ENCODE assay signal across 10 mouse cellular contexts in genomic region chr4:148941321-148941720, GRCm38 (mm10).
DNase-seq lines count a peak whose midpoint lies in the region; ATAC-seq and TF ChIP-seq lines count a peak whose summit lies in the region.
"Had no signal": no experiment of that assay in that cellular context is flagged by ENCODE, and none has a peak within 500 bp of the region (broad histone marks: within the 10 kb centered on the region; RNA-seq: fewer than 3 reads in every experiment).

No protein-coding gene starts in this region.

- TF ChIP-seq CTCF in heart, postnatal 0 days (IDR thresholded peaks at IDR 0.05; ENCODE audit: low read depth): no peak

- WGBS in heart, postnatal 0 days: 67% methylated on average over 11 of the region's 11 CpGs
- WGBS in embryonic facial prominence, embryonic 12.5 days: 54% methylated on average over 11 of the region's 11 CpGs
- WGBS in intestine, embryonic 16.5 days: 44% methylated on average over 11 of the region's 11 CpGs
- WGBS in midbrain, embryonic 16.5 days: 37% methylated on average over 11 of the region's 11 CpGs

- 0 out of 2 replicates have a peak, but pooled peaks cover 17% of the 10 kb centered on the region for H3K4me1 ChIP-seq in heart, postnatal 0 days (ENCODE audit: control insufficient read depth, insufficient read depth)
- peaks cover 20% of the 10 kb centered on the region for H3K4me1 ChIP-seq in embryonic facial prominence, embryonic 12.5 days
- peaks cover 18% of the 10 kb centered on the region for H3K4me1 ChIP-seq in intestine, embryonic 16.5 days (ENCODE audit: control insufficient read depth, insufficient read depth, low read length)
- H3K4me1 ChIP-seq in midbrain, embryonic 16.5 days (ENCODE audit: control insufficient read depth, insufficient read depth, low read length): peaks cover 14% of the 10 kb centered on the region

- intact Hi-C loops in heart, postnatal 25 days (cut with DNase I): no loop called here

- no peaks in the 10 kb centered on the region for H3K9me3 ChIP-seq in heart, postnatal 0 days (replicated peaks; ENCODE audit: control insufficient read depth, low read length)
- no peaks in the 10 kb centered on the region for H3K9me3 ChIP-seq in embryonic facial prominence, embryonic 12.5 days
- no peaks in the 10 kb centered on the region for H3K9me3 ChIP-seq in intestine, embryonic 16.5 days (ENCODE audit: control insufficient read depth, low read length)
- H3K9me3 ChIP-seq in midbrain, embryonic 16.5 days (replicated peaks; ENCODE audit: control insufficient read depth, low read length, poor library complexity, severe bottlenecking): no peaks in the 10 kb centered on the region

- no peak for ATAC-seq in heart, postnatal 0 days (ENCODE audit: insufficient read depth, low read depth)
- ATAC-seq in embryonic facial prominence, embryonic 12.5 days (ENCODE audit: insufficient number of reproducible peaks, insufficient read depth, low FRiP score, low TSS enrichment): no peak
- ATAC-seq in intestine, embryonic 16.5 days: peak; percentile 8; the same call in 1 of the 2 replicates
- ATAC-seq in midbrain, embryonic 16.5 days: no peak

- 0 out of 2 replicates have a peak overlapping the region, but pooled peaks have one; percentile 23 for H3K4me2 ChIP-seq in heart, postnatal 0 days (ENCODE audit: low read depth, low read length)
- H3K4me2 ChIP-seq in embryonic facial prominence, embryonic 12.5 days (replicated peaks): no peak overlapping the region
- peak overlapping the region; percentile 52 for H3K4me2 ChIP-seq in intestine, embryonic 16.5 days (ENCODE audit: low read depth, low read length)
- H3K4me2 ChIP-seq in midbrain, embryonic 16.5 days (ENCODE audit: low read length): peak overlapping the region; percentile 43; the same call in 1 of the 2 replicates

- H3K4me3 ChIP-seq in heart, postnatal 0 days (ENCODE audit: low read depth, low read length): no peak overlapping the region
- H3K4me3 ChIP-seq in embryonic facial prominence, embryonic 12.5 days: no peak overlapping the region
- H3K4me3 ChIP-seq in intestine, embryonic 16.5 days (ENCODE audit: low read length): 0 out of 2 replicates have a peak overlapping the region, but pooled peaks have one; percentile 29
- no peak overlapping the region for H3K4me3 ChIP-seq in midbrain, embryonic 16.5 days (ENCODE audit: low read depth, low read length)
- H3K4me3 ChIP-seq: erythroblast, embryonic 14.5 days; myocyte had no signal

- DNase-seq in heart, postnatal 0 days (ENCODE audit: low spot score): no peak
- no peak for DNase-seq in heart, postnatal 25 days (ENCODE audit: low spot score)
- DNase-seq in ovary, adult 18-20 months (ENCODE audit: low spot score): no peak
- DNase-seq in adipocyte (ENCODE audit: low spot score): no peak
- no peak for DNase-seq in kidney, adult 18-20 months

- no peak overlapping the region for H3K9ac ChIP-seq in heart, postnatal 0 days (replicated peaks; ENCODE audit: low read depth, low read length)
- H3K9ac ChIP-seq in embryonic facial prominence, embryonic 12.5 days: no peak overlapping the region
- peak overlapping the region; percentile 59 for H3K9ac ChIP-seq in intestine, embryonic 16.5 days (ENCODE audit: low read depth, low read length)
- 0 out of 2 replicates have a peak overlapping the region, but pooled peaks have one; percentile 4 for H3K9ac ChIP-seq in midbrain, embryonic 16.5 days (ENCODE audit: low read depth, low read length)

- peaks cover 65% of the 10 kb centered on the region for H3K36me3 ChIP-seq in heart, postnatal 0 days (replicated peaks; ENCODE audit: control insufficient read depth, insufficient read depth, low read length)
- 0 out of 2 replicates have a peak, but pooled peaks cover 2% of the 10 kb centered on the region for H3K36me3 ChIP-seq in embryonic facial prominence, embryonic 12.5 days
- H3K36me3 ChIP-seq in intestine, embryonic 16.5 days (ENCODE audit: control insufficient read depth, insufficient read depth, low read length): no peaks in the 10 kb centered on the region
- H3K36me3 ChIP-seq in midbrain, embryonic 16.5 days (ENCODE audit: control insufficient read depth, insufficient read depth, low read length): no peaks in the 10 kb centered on the region

- TF ChIP-seq EP300 in heart, postnatal 0 days (IDR thresholded peaks at IDR 0.05; ENCODE audit: low read depth): no peak

- H3K27me3 ChIP-seq in heart, postnatal 0 days (ENCODE audit: control insufficient read depth, insufficient read depth, low read length): no peaks in the 10 kb centered on the region
- peaks cover 53% of the 10 kb centered on the region for H3K27me3 ChIP-seq in embryonic facial prominence, embryonic 12.5 days
- no peaks in the 10 kb centered on the region for H3K27me3 ChIP-seq in intestine, embryonic 16.5 days (replicated peaks; ENCODE audit: control insufficient read depth, insufficient read depth, low read length)
- H3K27me3 ChIP-seq in midbrain, embryonic 16.5 days (ENCODE audit: control insufficient read depth, insufficient read depth, low read depth, low read length): peaks cover 22% of the 10 kb centered on the region

- H3K27ac ChIP-seq in heart, postnatal 0 days (ENCODE audit: low read depth): no peak overlapping the region
- H3K27ac ChIP-seq in embryonic facial prominence, embryonic 12.5 days: peak overlapping the region; percentile 31; the same call in 1 of the 2 replicates
- peak overlapping the region; percentile 38; the same call in 1 of the 2 replicates for H3K27ac ChIP-seq in intestine, embryonic 16.5 days (ENCODE audit: low read length)
- H3K27ac ChIP-seq in midbrain, embryonic 16.5 days (ENCODE audit: low read length): 0 out of 2 replicates have a peak overlapping the region, but pooled peaks have one; percentile 28

Comparison
In these comparisons a context has a peak if more than half of its experiments do, and no peak if none do; other contexts are left out.
1. H3K9ac ChIP-seq: peak in intestine, embryonic 16.5 days (single experiment) and midbrain, embryonic 16.5 days (single experiment); none in heart, postnatal 0 days (single experiment) and embryonic facial prominence, embryonic 12.5 days (single experiment).